Mouse (Mus musculus) erythroid progenitor cell, adult 5-6 weeks (primary cell): Measurements from ENCODE around the gene Adgb. TPM values are rescaled to one million over a fixed set of nuclear protein-coding genes. Genes with fewer than 3 reads are reported as not detected.
"Not testable (repeated sequence)": the region's sequence is repeated elsewhere in the genome, so short reads cannot be mapped to it uniquely, and the experiment has no call there.

ENCODE experiments used
- ATAC-seq: replicated peaks from 2 replicates; pipeline ENCODE4 v1.8.0; 2016; ENCODE audit warnings: moderate number of reproducible peaks, mild to moderate bottlenecking, moderate TSS enrichment, inconsistent platforms; ENCODE audit not compliant: poor library complexity, low FRiP score, severe bottlenecking
- total RNA-seq, 2 experiments: library from RNA; stranded (forward) in 1 of 2; stranded (reverse) in 1 of 2; fragments of 150-400 nt in 1 of 2; fragments of 186-747, 209-891 nt in 1 of 2; gene quantifications; 2 replicates each; pipeline versions ENCODE4 v1.2.3 to v1.2.4; 2015 to 2017; ENCODE audit warnings: low replicate concordance in 2 of 2

Adgb gene
- total RNA-seq (2015; ENCODE audit: low replicate concordance) (not detected in 2 replicates), total RNA-seq (2017; ENCODE audit: low replicate concordance) (not detected in 2 replicates)

DNA sequence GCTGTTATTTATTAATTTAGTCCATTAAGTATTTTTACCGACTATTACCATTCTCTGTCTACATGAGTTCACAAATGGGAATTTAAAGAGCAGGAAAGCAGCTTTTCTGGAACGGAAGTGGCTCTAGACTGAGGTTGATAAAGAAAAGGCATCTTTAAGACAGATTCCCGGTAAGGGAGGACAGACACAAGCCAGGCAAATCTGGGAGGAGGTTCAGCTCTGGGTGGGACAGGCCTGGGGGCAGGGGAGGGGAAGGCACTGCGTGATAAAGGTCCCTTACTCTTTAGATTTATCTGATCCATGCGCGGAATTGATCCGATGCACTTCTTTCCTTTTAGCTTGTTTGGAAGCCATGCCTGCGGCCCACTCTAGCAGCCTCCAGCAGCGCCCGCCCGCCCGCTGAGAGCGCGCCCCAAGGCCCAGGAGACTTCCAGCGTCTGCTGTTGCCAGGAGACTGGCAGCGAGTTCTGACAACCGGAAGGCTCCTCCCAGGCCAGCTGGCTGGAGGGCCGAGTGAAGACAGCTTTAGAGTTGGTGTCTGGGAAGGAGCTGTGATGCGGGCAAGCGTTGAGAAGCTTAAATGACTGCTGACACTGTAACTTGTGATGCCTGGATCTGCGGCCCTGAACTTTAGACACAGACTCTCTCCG lies at the start of gene Adgb:
Gene Adgb, minus strand, starts transcription at position 366 of the 650 bp plus-strand sequence.
- no peak for ATAC-seq

GRCm38 (mm10) chr10:10480139-10480538 lies 8.0 kb upstream of the Adgb start:
- ATAC-seq, result no peak

GRCm38 (mm10) chr10:10477429-10477828 lies 5.3 kb upstream of the Adgb start:
- not testable (repeated sequence) for ATAC-seq

GRCm38 (mm10) chr10:10476956-10477355 lies 4.8 kb upstream of the Adgb start:
- ATAC-seq, result no peak

GRCm38 (mm10) chr10:10476549-10476948 lies 4.4 kb upstream of the Adgb start:
- ATAC-seq, result no peak

GRCm38 (mm10) chr10:10468699-10469547 lies 3.2 kb downstream of the Adgb start:
- 0 out of 2 replicates have a peak, but pooled peaks have one; percentile 19 for ATAC-seq

DNA sequence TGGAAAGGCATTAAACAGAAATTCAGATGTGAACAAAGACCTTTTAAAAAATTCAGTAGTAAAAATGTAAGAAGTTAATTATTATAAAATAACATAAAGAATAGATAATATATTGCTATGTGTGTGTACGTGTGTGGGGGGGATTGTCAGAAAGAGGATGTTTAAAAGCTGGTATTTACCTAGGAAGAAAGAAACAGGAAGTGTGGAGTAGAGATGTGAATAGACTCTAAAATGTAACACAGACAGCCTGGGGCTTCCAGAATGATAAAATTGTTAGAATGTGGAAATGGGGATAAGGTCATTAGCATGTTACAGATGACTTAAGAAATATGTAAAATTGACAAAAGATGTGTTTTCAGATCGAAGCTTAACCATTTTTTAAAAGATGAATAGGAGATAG lies 12.0 kb downstream of the Adgb start:
- no peak for ATAC-seq

DNA sequence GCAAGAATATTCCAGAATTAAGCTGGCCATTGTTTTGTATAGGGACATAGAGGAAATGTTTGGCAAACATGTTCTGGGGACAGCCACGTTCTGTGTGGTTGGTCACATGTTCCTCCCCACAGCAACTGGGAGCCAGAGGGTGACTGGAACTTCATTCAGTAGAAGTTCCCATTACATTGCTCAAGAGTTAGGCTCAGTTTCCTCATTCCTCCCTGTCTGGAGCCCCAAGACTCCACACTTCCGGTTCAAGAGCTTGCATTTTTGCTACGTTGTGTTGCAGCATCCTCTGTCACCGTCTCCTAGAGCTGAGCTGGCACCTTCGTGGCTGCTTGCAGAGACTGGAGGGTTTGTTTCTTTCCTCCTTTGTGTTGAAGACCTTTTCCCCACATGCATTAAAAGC lies 15.1 kb downstream of the Adgb start:
- ATAC-seq, result no peak

- ATAC-seq, result no peak
Measured at GRCm38 (mm10) chr10:10449067-10449466, 23.1 kb downstream of the Adgb start.

DNA sequence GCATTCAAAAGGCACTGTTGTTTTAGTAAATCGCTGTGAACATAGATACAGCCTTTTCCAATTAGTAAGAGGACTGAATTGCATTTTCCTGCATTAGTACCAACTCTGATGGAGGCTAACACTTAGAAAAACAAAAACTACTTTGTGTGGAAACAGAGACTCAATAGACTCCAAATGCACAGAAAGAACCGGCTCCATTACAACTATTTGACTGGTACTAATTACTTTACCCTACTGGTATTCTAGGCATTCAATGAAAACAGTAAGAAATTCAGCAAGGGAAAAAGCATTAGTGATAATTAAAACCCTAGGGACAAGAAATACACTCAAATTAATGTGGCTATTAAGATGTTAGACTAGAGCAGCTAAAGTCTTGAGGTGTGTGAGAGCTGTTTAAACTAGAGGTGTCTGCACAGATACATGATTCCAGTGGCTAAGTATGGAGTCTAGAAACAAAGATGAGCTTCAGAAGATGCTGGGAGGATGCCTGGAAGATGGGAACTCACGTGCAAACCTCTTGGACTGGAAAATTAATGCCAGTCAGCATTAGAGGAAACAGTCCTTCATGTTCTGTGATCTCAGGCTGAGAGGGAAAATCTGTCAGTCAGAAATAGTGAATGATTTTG lies 27.2 kb downstream of the Adgb start:
- no peak for ATAC-seq

DNA sequence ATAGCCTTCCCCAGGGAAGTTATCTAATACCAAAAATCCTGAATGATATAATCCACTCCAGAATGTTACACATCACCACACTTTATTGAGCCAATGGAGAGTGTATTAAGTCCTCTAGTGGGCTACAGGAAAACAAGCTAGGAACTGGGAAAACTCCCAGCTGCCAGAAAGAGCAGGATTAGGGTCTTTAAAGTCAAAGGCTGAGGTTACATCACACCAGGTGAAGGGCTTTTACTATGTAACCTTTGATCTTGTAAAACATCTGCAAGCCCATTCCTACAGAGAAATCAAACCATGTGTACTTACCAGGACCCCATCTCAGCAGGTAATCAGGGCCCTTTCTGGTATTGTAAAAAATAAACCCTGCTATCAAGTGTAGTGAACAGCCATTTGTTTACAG lies 28.6 kb downstream of the Adgb start:
- ATAC-seq, result no peak

GRCm38 (mm10) chr10:10435014-10435413 lies 37.1 kb downstream of the Adgb start:
- ATAC-seq, result no peak

- ATAC-seq, result no peak
Measured at GRCm38 (mm10) chr10:10429635-10430034, 42.5 kb downstream of the Adgb start.

DNA sequence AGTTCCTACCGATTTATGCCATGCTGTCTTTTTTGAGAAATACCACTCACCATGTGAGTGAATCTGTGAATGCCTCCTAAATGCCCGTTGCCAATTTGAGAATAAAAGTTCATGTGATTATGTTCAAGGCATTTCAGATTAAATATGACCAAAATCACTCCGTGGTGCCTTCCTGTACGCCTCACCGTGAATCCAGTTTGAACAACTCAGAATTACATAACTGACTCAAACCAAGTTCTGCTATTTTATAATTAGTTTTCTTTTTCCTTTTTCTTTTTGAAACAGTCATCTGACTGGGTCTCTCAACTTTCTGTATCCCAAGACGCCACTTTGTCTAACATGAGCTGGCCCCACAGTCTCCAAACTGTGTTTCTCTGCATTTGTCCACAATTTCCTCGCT lies 43.1 kb downstream of the Adgb start:
- no peak for ATAC-seq

DNA sequence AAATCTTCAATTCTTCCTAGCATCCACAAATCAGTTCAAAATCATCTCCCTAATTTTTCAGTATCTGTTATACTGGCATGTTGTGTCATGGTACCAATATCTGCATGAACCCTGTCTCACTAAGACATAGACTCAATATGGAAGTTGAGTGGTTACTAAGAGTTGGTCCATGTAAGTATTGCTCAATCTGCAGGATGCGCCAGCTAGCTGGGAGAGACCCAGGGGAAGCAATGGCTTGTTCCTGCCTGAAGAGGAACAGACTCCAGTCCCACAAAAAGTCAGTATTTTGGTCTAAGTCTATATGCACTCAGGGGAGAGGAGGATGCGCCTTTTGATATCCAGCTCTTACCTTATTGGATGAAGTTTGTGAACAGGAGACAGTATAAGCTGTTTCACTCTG lies 47.7 kb downstream of the Adgb start:
- no peak for ATAC-seq

DNA sequence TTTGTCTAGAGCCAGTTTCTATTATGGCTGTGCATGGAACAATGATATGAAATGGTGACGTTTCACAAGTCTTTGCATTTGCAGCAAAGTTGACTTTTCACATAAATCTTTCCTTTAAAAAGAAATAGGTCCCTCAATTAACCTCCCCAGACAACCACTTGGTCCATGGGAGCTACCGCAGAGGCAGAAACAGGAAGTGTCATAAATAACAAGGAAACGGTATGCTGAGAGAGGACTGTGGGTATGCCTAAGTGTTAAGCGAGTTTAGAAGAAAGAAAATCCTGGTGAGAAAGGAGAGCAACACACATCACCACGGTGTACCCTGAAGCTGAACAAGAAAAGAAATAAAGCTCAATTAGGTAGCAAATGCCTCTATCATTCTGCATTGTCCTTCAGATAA lies 61.1 kb downstream of the Adgb start:
- no peak for ATAC-seq

DNA sequence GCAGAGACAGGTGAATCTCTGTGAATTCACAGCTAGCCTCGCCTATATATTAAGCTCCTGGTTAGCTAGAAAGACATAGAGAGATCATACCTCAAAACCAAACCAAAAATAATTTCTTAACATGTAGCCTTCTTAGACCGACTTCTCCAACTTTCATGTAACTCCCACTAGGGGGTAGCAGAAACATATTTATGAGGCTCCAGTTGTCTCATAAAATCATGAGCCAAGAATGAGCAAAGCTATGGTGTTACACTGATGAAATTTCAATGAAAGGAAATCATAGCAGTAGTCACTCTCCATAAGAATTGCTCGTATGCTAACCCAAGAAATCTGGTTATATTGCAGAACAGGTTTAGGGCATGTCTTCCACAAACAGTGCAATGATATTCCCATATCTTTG lies 64.0 kb downstream of the Adgb start:
- no peak for ATAC-seq

DNA sequence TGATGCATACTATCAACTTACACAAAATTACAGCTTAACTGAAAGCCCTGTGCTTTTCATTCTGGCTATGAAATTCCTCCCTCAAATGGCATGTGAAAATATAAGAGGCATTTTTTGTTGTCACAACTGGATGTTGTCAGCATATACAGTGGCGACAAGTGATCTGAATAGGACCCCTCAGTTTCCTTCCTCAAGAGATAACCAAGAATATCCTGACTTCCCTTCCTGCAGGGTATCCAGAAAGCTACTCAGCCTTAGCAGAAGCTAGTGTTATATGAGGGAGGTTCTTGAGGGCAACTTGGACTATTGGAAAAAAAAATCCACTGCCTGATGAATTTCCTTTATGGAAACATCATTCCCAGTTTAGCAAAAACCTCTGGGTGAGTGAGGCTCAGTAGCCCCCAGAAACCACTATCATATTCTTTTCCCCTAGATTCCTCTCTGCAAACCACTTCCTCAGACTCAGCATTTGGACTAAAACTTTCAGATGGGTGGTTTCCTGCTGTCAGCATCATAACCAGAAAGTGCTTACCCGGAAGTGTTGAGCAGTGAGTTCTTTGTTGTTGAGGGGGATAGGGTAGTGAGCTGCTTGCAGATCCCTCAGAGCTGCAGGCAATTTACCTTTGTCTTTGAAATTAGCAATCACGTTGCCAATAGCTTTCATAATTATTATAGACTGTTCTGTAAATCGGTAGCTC lies 76.2 kb downstream of the Adgb start:
- no peak for ATAC-seq

GRCm38 (mm10) chr10:10374629-10375028 lies 97.5 kb downstream of the Adgb start:
- no peak for ATAC-seq

DNA sequence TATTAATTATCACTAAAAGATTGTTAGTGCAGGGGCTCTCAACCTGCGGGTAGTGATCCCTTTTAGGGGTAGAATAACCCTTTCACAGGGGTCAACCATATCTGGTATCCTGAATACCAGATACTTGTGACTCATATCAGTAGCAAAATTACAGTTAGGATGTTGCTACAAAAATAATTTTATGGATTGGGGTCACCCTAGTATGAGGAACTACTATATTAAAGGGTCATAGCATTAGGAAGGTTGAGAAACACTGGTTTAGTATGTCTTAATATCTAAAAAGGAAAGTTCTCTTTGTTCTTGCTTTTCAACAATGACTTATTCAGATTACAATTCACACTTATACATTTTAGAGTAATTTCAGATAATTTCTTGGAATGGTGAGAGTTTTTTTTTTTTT lies 108.1 kb downstream of the Adgb start:
- ATAC-seq, result no peak
